Mouse (Mus musculus) MEL (cell line): ENCODE results near the gene Acp2. TPM values are rescaled to one million over a fixed set of nuclear protein-coding genes. Genes with fewer than 3 reads are reported as not detected.
A peak's percentile ranks its signal among the peaks of the same experiment; 100 is the strongest.

Source experiments
- DNase-seq: peaks from one replicate; pipeline ENCODE4 v3.0.0; 2011; ENCODE audit warnings: low read depth, low spot score
- H3K27ac ChIP-seq: 2 replicates; pipeline ENCODE4 v1.5.1; 2012; ENCODE audit warnings: low read depth, mild to moderate bottlenecking, control low read depth, low read length, moderate library complexity; ENCODE audit not compliant: control insufficient read depth
- H3K27me3 ChIP-seq, 2 experiments: fragments of 150-350 bp in 1 of 2; sonication (generic) in 1 of 2; 2 replicates each; pipeline ENCODE4 v1.6.1; 2012; ENCODE audit warnings: low read length in 2 of 2, mild to moderate bottlenecking in 2 of 2, improper control_type of control experiment in 1 of 2, moderate library complexity in 1 of 2; ENCODE audit not compliant: insufficient read depth in 2 of 2, control insufficient read depth in 1 of 2
- H3K36me3 ChIP-seq, 2 experiments: 2 replicates each; pipeline ENCODE4 v1.6.1; 2012 to 2014; ENCODE audit warnings: low read length in 2 of 2, improper control_type of control experiment in 1 of 2, inconsistent platforms in 1 of 2, mild to moderate bottlenecking in 1 of 2; ENCODE audit not compliant: insufficient read depth in 2 of 2, control insufficient read depth in 1 of 2
- H3K4me1 ChIP-seq, 2 experiments: fragments of 150-350 bp in 1 of 2; sonication (generic) in 1 of 2; 2 replicates each; pipeline ENCODE4 v1.6.1; 2012; ENCODE audit warnings: low read length in 2 of 2, improper control_type of control experiment in 1 of 2, mild to moderate bottlenecking in 1 of 2; ENCODE audit not compliant: insufficient read depth in 2 of 2, control insufficient read depth in 1 of 2
- H3K4me3 ChIP-seq, 2 experiments: fragments of 150-350 bp in 1 of 2; sonication (generic) in 1 of 2; 2 replicates each; pipeline ENCODE4 v1.5.1; 2012; ENCODE audit warnings: low read depth in 2 of 2, low read length in 2 of 2, mild to moderate bottlenecking in 2 of 2, moderate library complexity in 2 of 2, control low read depth in 1 of 2, improper control_type of control experiment in 1 of 2; ENCODE audit not compliant: control insufficient read depth in 1 of 2, insufficient read depth in 1 of 2
- H3K79me2 ChIP-seq: 2 replicates; pipeline ENCODE4 v1.6.1; 2012; ENCODE audit warnings: mild to moderate bottlenecking, low read length, moderate library complexity; ENCODE audit not compliant: control insufficient read depth, poor library complexity, insufficient read depth
- H3K9ac ChIP-seq: 2 replicates; pipeline ENCODE4 v1.6.1; 2012; ENCODE audit warnings: low read depth, mild to moderate bottlenecking, control low read depth, low read length, moderate library complexity; ENCODE audit not compliant: control insufficient read depth, poor library complexity, severe bottlenecking
- H3K9me3 ChIP-seq: fragments of 150-350 bp; sonication (generic); replicated peaks from 2 replicates; pipeline ENCODE4 v1.6.1; 2012; ENCODE audit warnings: mild to moderate bottlenecking, low read length, improper control_type of control experiment, moderate library complexity; ENCODE audit not compliant: insufficient read depth
- CHD1 ChIP-seq: IDR thresholded peaks from 2 replicates; pipeline ENCODE4 v1.6.1; 2012; ENCODE audit warnings: low read depth, mild to moderate bottlenecking, inconsistent platforms, low read length, improper control_type of control experiment
- CHD2 ChIP-seq: IDR thresholded peaks from 2 replicates; pipeline ENCODE4 v1.6.1; 2011; ENCODE audit warnings: low read length, improper control_type of control experiment
- EP300 ChIP-seq, 2 experiments: IDR thresholded peaks; 2 replicates each; pipeline ENCODE4 v1.6.1; 2011; ENCODE audit warnings: improper control_type of control experiment in 2 of 2, low read length in 2 of 2, low read depth in 1 of 2, mild to moderate bottlenecking in 1 of 2
- ETS1 ChIP-seq: IDR thresholded peaks from 2 replicates; pipeline ENCODE4 v1.6.1; 2012; ENCODE audit warnings: low read depth, mild to moderate bottlenecking, inconsistent platforms, low read length, improper control_type of control experiment, moderate library complexity
- GATA1 ChIP-seq: IDR thresholded peaks from 2 replicates; pipeline ENCODE4 v1.6.1; 2011; ENCODE audit warnings: low read depth, low read length, improper control_type of control experiment
- MAZ ChIP-seq: IDR thresholded peaks from 2 replicates; pipeline ENCODE4 v1.6.1; 2012; ENCODE audit warnings: low read depth, mild to moderate bottlenecking, inconsistent platforms, low read length, improper control_type of control experiment
- MXI1 ChIP-seq: IDR thresholded peaks from 2 replicates; pipeline ENCODE4 v1.6.1; 2011; ENCODE audit warnings: mild to moderate bottlenecking, low read depth, low read length, improper control_type of control experiment
- NRF1 ChIP-seq: IDR thresholded peaks from 2 replicates; pipeline ENCODE4 v1.6.1; 2014; ENCODE audit warnings: low read depth, mild to moderate bottlenecking, inconsistent platforms, low read length, improper control_type of control experiment, moderate library complexity; ENCODE audit not compliant: poor library complexity, insufficient read depth, severe bottlenecking
- POLR2A ChIP-seq, 2 experiments: IDR thresholded peaks; 2 replicates each; pipeline ENCODE4 v1.6.1; 2011 to 2012; ENCODE audit warnings: low read length in 2 of 2, mild to moderate bottlenecking in 2 of 2, control low read depth in 1 of 2, improper control_type of control experiment in 1 of 2, low read depth in 1 of 2, moderate library complexity in 1 of 2; ENCODE audit not compliant: control insufficient read depth in 1 of 2, insufficient read depth in 1 of 2, poor library complexity in 1 of 2
- POLR2AphosphoS2 ChIP-seq: IDR thresholded peaks from 2 replicates; pipeline ENCODE4 v1.6.1; 2011; ENCODE audit warnings: low read length, improper control_type of control experiment
- RAD21 ChIP-seq: IDR thresholded peaks from 2 replicates; pipeline ENCODE4 v1.6.1; 2011; ENCODE audit warnings: mild to moderate bottlenecking, low read depth, low read length, improper control_type of control experiment
- RCOR1 ChIP-seq: IDR thresholded peaks from 2 replicates; pipeline ENCODE4 v1.6.1; 2012; ENCODE audit warnings: low read depth, mild to moderate bottlenecking, inconsistent platforms, low read length, improper control_type of control experiment
- ZC3H11A ChIP-seq: IDR thresholded peaks from 2 replicates; pipeline ENCODE4 v1.6.1; 2012; ENCODE audit warnings: low read depth, mild to moderate bottlenecking, inconsistent platforms, low read length, improper control_type of control experiment
- ZKSCAN1 ChIP-seq: IDR thresholded peaks from 2 replicates; pipeline ENCODE4 v1.6.1; 2012; ENCODE audit warnings: low read depth, mild to moderate bottlenecking, inconsistent platforms, low read length, improper control_type of control experiment, moderate library complexity
- polyA plus RNA-seq, 2 experiments: library from polyadenylated mRNA; stranded (reverse) in 1 of 2; unstranded in 1 of 2; fragments of >175 nt in 1 of 2; fragments of >200 nt in 1 of 2; gene quantifications; 2 replicates each; pipeline versions ENCODE4 v1.2.1 to v1.2.4; 2012; ENCODE audit warnings: low replicate concordance in 2 of 2, low read depth in 1 of 2; ENCODE audit not compliant: insufficient read length in 2 of 2, insufficient read depth in 1 of 2, missing spikeins in 1 of 2
- total RNA-seq: library from RNA; depleted of rRNA; stranded (reverse); fragments of 300-350 nt; gene quantifications from 2 replicates; pipeline ENCODE4 v1.2.3, GENCODE M21; 2012

Gene Acp2
- total and polyA plus RNA-seq, 3 experiments, result 7.3 to 11.3 TPM; not detected in 1

DNA sequence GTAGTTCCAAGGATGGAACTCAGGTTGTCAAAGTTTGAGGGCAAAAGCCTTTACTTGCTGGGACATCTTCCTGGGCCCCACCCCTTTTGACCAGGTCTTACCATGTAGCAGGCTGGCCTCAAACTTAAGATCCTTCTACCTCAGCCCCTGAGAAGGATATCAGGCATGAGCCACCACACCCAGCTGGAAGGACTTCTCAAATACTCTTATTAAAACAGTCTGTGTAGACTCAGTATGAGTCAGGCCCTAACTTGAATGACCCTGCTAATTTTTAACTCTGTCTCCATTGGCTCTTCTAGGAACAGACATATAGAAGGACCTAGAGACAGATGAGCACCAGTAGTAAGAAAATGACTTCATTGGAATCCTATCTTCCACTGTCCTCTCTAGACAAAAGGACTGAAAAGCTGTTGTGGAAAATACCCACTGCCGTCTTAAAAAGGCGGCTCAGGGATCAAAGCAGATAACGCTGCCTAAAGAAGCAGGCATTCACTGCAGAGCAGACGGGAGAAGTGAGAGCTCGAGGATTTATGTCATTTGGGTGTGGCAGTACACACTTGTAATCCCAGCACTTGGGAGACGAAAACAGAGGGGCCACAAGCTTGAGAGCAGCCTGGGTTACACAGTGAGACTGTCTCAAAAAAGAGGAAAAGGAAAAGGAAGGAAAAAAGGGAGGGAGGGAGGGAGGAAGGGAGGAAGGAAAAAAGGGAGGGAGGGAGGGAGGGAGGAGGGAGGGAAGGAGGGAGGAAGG is 45.5 kb upstream of the Acp2 start:
- peaks cover 11 to 12% of the 10 kb centered on the region in 2 experiments for H3K36me3 ChIP-seq
- H3K27me3 ChIP-seq, result no peaks in the 10 kb centered on the region
- H3K9ac ChIP-seq, result no peak overlapping the region
- TF ChIP-seq POLR2AphosphoS2 (no peak), RAD21 (no peak), CHD2 (no peak), POLR2A (IDR thresholded peaks at IDR 0.05; ENCODE audit: control insufficient read depth in 1 of 2, insufficient read depth in 1 of 2, low read depth in 1 of 2, low read length in 2 of 2, poor library complexity in 1 of 2) (no peak), CHD1 (no peak), MXI1 (no peak), NRF1 (no peak)
- H3K27ac ChIP-seq, result no peak overlapping the region
- H3K4me3 ChIP-seq, result no peak overlapping the region
- no peaks in the 10 kb centered on the region for H3K9me3 ChIP-seq
- no peak for DNase-seq
- peaks cover 0 to 7% of the 10 kb centered on the region in 2 experiments; a peak in 1 of 4 replicates for H3K4me1 ChIP-seq
- H3K79me2 ChIP-seq, result no peaks in the 10 kb centered on the region

DNA sequence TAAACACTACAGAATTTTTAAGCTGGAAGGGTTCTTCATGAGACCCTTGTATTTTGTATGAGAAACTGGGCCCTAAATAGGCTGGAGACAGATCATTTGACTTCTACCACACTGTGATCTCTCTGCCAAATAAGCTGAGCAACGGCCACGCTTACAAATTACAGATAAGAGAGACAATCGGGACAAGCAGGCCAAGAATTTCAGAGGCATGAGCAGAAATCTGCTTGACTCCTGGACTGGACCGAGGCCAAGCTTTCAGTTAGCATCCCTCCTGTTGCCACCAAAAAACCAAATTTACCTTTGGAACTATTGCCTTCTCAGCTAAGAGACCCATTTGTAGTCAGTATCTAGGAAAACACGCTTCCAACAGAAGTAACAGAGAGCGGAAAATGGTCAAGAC is 42.1 kb upstream of the Acp2 start:
- DNase-seq, result no peak
- Histone ChIP-seq H3K4me3 (no peak overlapping the region), H3K9me3 (no peaks in the 10 kb centered on the region), H3K27ac (no peak overlapping the region), H3K79me2 (no peaks in the 10 kb centered on the region), H3K4me1 (peaks cover 13 to 27% of the 10 kb centered on the region in 2 experiments), H3K27me3 (no peaks in the 10 kb centered on the region), H3K36me3 (peaks cover 9 to 38% of the 10 kb centered on the region in 2 experiments), H3K9ac (no peak overlapping the region)
- TF ChIP-seq ZKSCAN1, result no peak
- peak; percentile 65 for TF ChIP-seq RCOR1
- 0 out of 4 replicates have a peak, but pooled peaks of 1 of the 2 experiments have one; percentile 33 for TF ChIP-seq EP300 (IDR thresholded peaks at IDR 0.05; ENCODE audit: low read depth in 1 of 2, low read length in 2 of 2)
- no peak for TF ChIP-seq MAZ
- TF ChIP-seq ZC3H11A, result no peak

DNA sequence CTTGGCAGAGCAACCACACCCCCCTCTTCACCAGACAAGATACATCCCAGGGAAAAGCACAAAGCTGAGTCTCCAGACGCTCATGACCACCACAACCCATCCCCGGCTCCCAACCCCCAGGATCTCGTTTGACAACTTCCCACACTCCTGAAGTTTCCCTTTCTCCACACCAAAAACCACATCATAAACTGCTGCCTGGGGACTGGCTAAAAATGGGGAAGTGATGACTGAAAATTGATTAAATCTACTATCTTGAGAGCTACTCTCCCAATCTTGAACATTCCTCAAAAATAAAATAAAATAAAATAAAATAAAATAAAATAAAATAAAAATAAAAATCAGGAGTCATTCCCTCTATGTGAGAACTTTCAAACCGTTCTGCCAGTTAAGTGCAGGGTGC is 39.7 kb upstream of the Acp2 start:
- TF ChIP-seq ETS1 (0 out of 2 replicates have a peak, but pooled peaks have one; percentile 36), GATA1 (peak; percentile 63), RCOR1 (peak; percentile 56; the same call in 1 of the 2 replicates), POLR2A (IDR thresholded peaks at IDR 0.05; ENCODE audit: control insufficient read depth in 1 of 2, insufficient read depth in 1 of 2, low read depth in 1 of 2, low read length in 2 of 2, poor library complexity in 1 of 2) (no peak), EP300 (IDR thresholded peaks at IDR 0.05; ENCODE audit: low read depth in 1 of 2, low read length in 2 of 2) (peak; percentile 20 to 51; a peak in 3 of 4 replicates)
- Histone ChIP-seq H3K9me3 (no peaks in the 10 kb centered on the region), H3K4me3 (no peak overlapping the region), H3K27ac (no peak overlapping the region), H3K9ac (no peak overlapping the region), H3K27me3 (no peaks in the 10 kb centered on the region), H3K36me3 (peaks cover 5 to 44% of the 10 kb centered on the region in 2 experiments), H3K79me2 (no peaks in the 10 kb centered on the region), H3K4me1 (peaks cover 15 to 37% of the 10 kb centered on the region in 2 experiments)
- no peak for DNase-seq
